Mouse (Mus musculus) B cell, adult 2 months (primary cell): ENCODE results near the gene Kdm1a.

Experiments
- DNase-seq, 2 experiments: peaks; one replicate each; pipeline ENCODE4 v3.0.0; 2022

Gene Kdm1a

GRCm38 (mm10) chr4:136602568-136602967 lies at the start of gene Kdm1a:
Gene Kdm1a (minus strand): TSS chr4:136602723.
- peak; percentile 97 to 98 for DNase-seq

DNA sequence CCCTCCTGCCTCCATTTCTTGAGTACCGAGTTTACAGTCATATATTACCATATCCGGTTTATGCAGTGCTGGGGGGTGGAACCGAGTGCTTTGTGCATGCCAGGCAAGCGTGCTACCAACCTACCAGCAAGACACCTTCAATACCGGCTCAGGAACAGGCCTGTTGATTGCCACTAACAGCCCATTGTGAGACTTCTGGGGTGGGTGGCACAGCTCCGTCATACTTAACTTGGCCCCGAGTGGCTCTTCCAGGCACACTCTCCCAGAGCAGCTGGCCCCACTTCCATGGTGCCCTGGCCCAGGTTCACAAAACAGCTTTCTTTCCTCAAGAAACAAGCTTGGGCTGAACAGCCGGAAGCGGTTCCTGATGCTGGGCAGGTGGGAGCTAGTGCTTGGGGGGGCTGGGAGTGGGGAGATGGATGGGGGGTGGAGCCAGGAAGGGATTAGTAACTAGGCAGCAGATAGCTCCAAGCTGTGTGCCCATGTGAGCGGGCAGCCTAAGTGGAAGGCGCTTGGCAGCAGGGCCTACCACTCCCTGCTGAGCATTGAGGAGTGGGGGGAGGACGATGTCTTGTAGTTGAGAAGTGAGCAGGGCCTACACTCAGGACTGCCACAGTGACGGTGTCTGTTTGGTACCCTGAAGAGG lies 49.5 kb upstream of the Kdm1a start:
- no peak for DNase-seq

- DNase-seq: peak; percentile 55 to 56
Measured at GRCm38 (mm10) chr4:136651357-136651811, 48.9 kb upstream of the Kdm1a start.

DNA sequence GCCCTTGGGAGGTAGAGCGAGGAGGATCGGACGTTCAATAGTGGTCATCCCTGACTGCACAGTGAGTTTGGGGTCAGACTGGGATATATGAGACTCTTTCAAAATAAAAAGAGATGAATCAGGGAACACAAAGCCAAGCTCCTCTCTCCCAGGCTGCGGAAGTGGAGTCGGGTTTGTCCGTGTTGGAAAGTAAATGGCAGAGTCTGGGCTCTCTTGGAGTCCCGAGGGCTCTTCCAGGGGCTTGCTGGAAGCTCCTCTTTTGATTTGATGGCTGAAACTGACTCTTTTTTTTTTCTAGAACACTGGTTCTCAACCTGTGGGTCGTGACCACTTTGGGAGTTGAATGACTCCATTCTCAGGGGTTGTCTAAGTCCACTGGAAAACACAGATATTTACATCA lies 47.7 kb upstream of the Kdm1a start:
- no peak for DNase-seq

- no peak for DNase-seq
Measured at GRCm38 (mm10) chr4:136649480-136650196, 47.1 kb upstream of the Kdm1a start.

GRCm38 (mm10) chr4:136648922-136649479 lies 46.5 kb upstream of the Kdm1a start:
- DNase-seq: peak; percentile 82 to 85

DNA sequence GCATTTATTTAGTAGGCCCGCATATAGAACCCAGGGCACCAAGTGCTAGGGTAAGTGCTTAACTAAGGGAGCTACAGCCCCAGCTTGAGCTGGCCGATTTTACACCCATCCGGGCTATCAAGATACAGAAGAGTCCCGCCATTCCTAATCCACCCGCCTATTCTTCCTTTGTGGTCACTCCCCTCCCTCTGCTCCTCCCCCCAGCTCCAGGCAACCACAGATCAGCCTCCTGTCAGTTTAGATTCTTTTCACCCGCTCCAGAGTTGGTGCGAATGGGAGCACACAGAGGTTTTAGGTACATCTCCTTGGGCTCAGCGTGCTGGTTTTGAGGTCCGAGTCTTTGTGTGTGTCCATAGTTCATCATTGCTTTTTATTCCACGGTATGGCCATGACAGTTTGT lies 36.4 kb upstream of the Kdm1a start:
- DNase-seq: no peak

DNA sequence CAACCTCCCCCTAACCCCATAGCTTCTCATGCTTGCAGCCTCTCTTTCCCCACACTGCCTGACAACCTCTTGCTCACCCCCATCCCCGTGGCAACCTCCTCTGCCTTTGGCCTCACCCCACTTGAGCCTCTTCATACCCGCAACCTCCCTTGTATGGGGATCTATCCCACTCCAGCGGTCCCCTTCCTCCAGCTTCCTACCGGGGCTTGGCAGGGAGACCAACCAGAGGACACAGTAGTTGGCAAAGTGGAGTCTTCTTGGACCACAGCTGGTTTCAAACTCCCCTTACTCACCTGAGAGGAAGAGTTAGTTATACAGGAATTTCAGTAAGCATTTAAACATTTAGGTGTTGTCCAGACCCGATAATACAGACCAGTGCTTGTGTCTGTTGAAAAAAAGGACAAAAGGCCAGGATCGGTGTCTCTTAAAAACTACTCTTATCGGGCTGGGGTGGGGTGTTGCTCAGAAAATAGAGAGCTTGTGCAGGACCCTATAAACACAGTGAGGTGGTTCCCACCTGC lies 35.8 kb upstream of the Kdm1a start:
- no peak for DNase-seq

GRCm38 (mm10) chr4:136637563-136638229 lies 35.2 kb upstream of the Kdm1a start:
- DNase-seq: no peak

DNA sequence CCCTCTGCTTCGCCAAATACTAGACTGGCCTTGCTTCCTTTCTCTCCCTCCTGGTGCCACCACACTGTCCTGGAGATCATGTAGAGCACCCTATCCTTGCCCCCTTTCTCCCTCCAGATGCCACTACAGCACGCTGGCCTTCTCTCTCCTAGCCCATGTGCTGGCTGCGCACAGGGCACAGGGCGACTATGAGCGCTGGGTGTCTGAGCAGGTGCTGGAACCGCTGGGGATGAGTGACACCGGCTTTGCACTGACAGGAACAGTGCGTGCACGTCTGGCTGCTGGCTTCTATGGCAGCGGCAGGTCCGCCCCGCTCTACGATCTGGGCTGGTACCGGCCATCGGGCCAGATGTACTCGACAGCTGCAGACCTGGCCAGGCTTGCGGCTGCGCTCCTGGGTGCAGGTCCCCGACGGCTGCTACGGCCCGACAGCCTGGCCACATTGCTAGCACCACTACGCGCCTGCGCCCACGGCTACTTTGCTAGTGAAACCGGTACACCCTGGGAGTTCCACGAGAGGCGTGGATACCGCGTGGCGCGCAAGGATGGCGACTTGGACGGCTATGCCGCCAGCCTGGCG lies 34.5 kb upstream of the Kdm1a start:
- DNase-seq: no peak

- no peak for DNase-seq
Measured at GRCm38 (mm10) chr4:136636511-136636910, 34.0 kb upstream of the Kdm1a start.

GRCm38 (mm10) chr4:136635995-136636394 lies 33.5 kb upstream of the Kdm1a start:
- no peak for DNase-seq

DNA sequence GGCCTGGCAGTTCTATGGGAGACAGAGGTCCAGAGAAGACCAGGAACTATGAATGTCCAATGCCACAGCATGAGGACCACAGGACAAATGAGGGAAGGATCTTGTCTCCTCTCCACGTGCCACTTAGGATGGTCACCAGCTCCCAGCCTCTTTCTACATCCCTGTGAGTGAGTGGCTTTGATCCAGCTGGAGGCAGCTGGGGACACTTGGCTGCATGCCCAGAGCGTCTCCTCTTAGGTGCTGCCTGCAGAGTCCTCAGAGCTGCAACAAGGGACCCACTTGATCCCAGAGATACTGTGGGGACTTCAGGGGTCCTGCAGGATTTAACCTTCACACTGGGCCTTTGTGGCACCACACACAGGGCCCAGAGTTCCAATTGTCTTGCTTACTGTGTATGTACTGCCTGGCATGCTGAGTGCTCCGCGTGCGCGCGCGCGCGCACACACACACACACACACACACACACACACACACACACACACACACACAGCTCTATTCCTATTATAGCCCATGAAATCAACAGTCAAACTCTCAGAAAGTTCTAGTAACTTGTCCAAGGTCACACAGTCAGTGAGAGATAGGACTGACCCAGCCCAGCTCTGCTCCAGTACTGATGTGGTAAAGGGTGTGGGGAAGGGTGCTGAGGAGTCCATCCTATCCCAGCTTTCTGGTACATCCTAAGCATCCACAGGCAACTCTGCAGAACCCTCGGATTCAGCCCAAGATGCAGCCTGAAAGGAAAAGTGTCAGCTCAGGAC lies 28.9 kb upstream of the Kdm1a start:
- no peak for DNase-seq

DNA sequence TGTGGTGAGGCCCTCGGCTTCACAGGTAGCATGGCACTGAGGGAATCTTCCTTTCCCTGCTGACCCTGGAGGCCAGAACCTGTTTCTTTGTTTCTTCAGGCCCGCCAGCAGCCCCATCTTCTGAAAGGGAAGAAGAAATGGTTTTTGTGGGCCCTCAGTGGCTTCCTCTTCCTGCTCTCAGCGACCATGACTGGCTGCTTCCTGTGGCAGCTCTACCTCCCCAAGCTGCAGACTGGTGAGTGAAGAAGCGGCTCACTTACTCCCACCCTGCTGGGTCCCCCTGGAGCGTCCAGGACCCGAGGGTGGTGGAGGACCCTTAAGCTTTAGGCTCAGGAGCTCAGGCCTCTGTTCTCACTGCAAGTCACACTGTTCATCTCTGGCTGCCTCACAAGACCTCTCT lies 24.1 kb upstream of the Kdm1a start:
- DNase-seq: peak; percentile 27 to 28

GRCm38 (mm10) chr4:136622388-136622787 lies 19.9 kb upstream of the Kdm1a start, which contains the start of gene Lactbl1:
Gene Lactbl1 (plus strand): TSS chr4:136622621.
- DNase-seq: no peak

GRCm38 (mm10) chr4:136621956-136622355 lies 19.4 kb upstream of the Kdm1a start:
- DNase-seq: no peak

DNA sequence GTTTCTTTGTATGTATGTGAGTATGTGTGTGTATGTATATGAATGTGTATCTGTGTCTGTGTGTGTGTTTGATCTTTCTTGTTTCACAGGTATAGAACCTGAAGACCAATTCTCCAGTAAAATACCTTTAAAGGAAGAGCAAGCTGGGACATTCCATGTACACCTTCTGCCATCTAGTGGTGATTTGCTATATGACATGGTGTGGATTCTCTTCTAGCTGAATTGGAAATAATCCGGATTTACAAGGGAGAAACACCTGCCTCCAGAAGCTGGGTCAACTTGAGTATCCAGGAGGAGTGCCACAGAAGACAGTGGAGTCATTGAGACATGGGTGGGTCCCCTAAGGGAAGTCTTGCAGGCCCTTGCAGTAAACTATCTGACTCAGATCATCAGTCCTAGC lies 18.8 kb upstream of the Kdm1a start:
- peak; percentile 57 to 58 for DNase-seq

DNA sequence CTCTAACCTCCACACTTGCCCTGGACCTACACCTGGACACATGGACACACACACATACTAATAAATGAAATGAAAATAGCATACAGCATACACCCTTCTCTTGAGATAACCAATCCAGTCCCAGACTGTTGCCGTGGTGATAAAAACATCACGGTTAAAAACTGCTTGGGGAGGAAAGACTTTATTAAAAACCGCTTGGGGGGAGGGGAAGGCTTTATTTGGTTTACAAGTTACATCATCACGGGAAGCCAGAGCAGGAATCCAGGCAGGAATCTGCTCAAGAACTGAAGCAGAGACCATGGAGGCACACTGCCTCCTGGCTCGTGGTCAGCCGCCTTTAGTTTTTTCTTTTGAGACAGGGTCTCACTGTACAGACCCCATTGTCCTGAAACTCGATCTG lies 11.1 kb upstream of the Kdm1a start:
- DNase-seq: no peak

DNA sequence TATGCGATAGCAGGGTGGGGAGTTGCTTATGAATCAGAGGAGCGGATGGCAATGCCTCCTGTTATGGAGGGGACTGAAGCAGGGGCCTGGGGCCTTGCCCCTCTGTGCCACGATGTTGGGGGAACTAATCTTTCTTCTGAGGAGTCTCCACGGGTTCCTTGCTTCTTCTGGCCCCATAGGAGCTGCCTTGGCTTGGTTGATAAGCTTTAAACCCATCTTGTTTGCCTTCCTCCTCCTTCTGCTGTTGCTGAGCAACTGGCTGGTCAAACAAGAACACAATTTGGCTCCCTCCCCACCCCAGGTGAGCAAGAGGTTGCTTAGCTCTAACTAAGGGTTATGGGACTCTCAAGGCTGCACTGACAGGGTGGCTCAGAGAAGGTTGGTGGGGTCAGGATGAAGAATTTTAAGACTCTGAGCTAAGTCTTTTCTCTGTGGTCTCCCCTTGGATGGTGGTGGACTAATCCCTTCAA lies 7.9 kb upstream of the Kdm1a start, which contains the start of gene Tex46:
Gene Tex46, plus strand, starts transcription at position 51 of the 470 bp plus-strand sequence.
- DNase-seq: no peak

DNA sequence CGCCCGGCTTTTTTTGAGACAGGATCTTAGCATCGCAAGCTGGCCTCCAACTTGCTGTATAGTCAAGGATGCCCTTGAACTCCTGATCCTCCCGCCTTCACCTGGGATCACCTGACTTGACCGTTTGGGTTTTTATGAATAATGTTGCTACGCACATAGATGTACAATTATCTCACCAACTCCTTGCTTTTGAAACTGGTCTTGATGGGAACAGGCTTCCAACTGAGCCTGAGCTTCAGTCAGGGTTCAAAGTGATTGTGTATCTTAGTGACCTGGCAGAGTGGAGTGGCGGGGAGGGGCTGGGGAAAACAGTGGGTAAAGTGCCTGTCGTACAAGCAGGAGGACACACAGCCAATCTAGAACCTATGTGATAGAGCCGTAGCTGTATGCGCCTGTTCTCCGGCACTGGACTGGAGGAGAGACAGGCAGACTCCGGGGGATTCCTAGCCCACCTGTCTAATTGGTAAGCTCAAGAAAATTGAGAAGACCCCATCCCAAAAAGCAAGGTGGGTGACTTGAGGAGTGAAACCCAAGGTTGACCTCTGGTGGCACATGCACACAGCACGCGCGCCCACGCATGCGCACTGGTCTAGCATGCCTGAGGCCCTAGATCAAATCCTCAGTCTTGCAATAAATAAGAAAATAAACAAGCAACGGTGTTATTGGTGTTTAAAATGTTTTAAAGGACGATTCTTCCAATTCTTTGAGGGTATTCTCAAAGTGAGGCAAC lies 3.4 kb upstream of the Kdm1a start:
- no peak for DNase-seq

DNA sequence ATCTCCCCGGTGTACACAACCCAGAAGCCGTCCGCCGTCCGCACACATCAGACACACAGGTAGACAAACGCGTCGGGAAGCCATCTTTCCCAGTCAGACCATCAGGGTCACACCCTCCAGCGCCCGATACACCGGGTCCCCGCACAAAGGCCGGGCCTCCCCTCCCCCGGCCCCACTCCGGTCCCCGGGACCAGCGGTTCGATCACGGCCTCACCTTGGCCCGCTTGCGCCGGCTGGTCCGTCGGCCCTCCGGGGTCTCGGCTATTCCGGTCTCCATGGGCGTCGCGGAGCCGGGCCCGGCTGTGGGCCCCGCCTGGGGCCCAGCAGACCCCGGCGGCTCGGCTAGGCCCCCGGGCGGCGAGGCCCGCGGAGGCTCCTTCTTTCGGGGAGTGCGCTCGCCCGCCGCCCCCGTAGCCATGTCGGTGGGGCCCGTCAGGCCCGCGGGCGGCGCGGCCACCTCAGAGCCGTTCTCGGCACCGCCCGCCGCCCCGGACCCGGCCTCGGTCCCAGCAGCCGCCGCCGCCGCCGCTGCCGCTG lies 437 bp downstream of the Kdm1a start:
- DNase-seq: peak; percentile 59 to 69
